Mouse (Mus musculus): ENCODE results near the gene Asxl1. TPM values are rescaled to one million over a fixed set of nuclear protein-coding genes. Genes with fewer than 3 reads are reported as not detected.

Asxl1 gene
- polyA plus RNA-seq, 1 experiment, result 15.3 TPM

DNA sequence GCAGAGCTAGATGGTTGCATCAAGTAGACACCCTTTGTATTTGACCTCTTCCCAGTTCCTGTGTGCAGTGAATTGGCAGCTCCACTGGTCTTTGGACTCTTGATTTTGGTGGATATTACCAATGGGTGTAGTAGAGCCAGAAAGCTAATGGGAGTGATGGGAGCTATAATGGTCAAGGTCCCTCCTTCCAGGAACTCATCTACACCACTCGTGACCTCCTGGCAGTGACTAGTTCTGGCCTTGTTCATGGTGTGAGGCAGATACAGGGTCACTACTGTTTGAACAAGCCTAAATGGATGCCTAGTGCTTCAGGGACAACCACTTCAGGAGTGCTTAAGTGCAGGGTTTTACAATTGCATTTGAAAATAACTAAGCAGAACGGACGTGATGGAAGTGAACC lies 58.4 kb downstream of the Asxl1 start:
- Histone ChIP-seq H3K4me1 (ENCODE audit: control insufficient read depth, insufficient read depth, low read length) (no peaks in the 10 kb centered on the region), H3K4me3 (replicated peaks; ENCODE audit: extremely low read depth, low read depth, low read length) (no peak overlapping the region)
- 71% methylated on average over 3 of the region's 3 CpGs for WGBS
- no peak for TF ChIP-seq CTCF (IDR thresholded peaks at IDR 0.05; ENCODE audit: insufficient read depth, low read length)
- no peak for TF ChIP-seq POLR2A (IDR thresholded peaks at IDR 0.05; ENCODE audit: borderline replicate concordance, extremely low read depth, low read depth, low read length)
- DNase-seq, result no peak

DNA sequence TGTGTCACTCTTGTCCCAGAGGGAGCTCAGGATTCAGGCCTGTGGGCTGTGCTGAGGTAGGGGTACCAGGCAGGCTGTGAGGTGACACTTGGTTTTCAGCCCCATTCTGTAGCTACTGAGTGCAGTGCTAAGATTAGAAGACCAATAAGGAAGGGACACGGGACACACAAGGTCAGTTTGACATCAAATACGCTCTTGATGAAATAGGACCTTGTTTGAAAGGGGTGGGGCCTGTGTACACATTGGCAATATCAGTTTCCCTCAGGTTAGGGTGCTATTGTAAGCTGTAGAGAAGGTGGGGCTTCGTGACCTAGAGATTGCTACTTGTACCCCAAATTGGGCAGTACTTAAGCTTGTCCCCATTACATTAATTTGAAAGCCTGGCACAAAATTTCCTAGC lies 59.3 kb downstream of the Asxl1 start:
- Histone ChIP-seq H3K4me1 (ENCODE audit: control insufficient read depth, insufficient read depth, low read length) (no peaks in the 10 kb centered on the region), H3K4me3 (replicated peaks; ENCODE audit: extremely low read depth, low read depth, low read length) (no peak overlapping the region)
- TF ChIP-seq POLR2A (IDR thresholded peaks at IDR 0.05; ENCODE audit: borderline replicate concordance, extremely low read depth, low read depth, low read length) (no peak), CTCF (IDR thresholded peaks at IDR 0.05; ENCODE audit: insufficient read depth, low read length) (no peak)
- WGBS, result 63% methylated on average over 3 of the region's 3 CpGs
- no peak for DNase-seq

DNA sequence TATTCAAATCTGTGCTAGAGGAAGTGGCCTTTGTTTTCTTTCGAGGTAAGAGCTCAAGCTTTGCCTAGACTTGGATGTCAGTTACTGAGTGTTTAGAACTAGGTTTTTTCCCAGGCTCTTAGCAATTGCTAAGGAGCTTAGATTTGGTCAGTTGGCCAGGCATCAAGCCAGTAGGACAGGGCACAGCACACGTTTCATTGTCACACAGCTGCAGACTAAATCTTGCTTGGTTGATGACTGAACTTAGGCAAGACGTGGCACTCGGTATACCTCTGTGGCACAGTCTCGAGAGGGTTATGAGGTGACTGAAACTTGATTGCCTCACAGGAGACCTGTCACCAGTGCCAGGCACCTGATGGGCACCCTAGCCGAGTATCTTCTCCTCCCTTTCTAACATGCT lies 61.3 kb downstream of the Asxl1 start:
- WGBS, result 54% methylated on average over 6 of the region's 6 CpGs
- no peak for DNase-seq
- TF ChIP-seq POLR2A (IDR thresholded peaks at IDR 0.05; ENCODE audit: borderline replicate concordance, extremely low read depth, low read depth, low read length) (no peak), CTCF (IDR thresholded peaks at IDR 0.05; ENCODE audit: insufficient read depth, low read length) (no peak)
- Histone ChIP-seq H3K4me3 (replicated peaks; ENCODE audit: extremely low read depth, low read depth, low read length) (no peak overlapping the region), H3K4me1 (ENCODE audit: control insufficient read depth, insufficient read depth, low read length) (no peaks in the 10 kb centered on the region)

DNA sequence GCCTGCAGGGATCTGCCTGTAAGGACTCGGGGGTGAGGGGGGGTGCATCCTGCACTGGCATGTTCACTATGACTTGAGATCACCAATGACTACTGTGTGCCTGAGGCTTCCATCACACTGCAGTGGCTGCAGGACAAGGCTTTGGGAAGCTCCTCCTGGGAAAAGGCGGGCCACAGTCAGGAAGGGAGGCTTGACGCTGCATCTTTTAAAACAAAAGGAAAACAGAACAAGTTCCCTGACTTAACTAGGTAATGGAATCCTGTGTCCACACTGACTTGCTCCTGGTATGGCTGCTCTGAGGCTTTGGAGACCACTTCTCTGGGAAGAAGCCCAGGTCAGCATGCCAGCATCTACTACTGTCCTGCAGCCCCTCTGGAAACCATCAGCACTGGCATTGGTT lies 63.3 kb downstream of the Asxl1 start:
- 45% methylated on average over 3 of the region's 3 CpGs for WGBS
- no peak for TF ChIP-seq POLR2A (IDR thresholded peaks at IDR 0.05; ENCODE audit: borderline replicate concordance, extremely low read depth, low read depth, low read length)
- no peak for TF ChIP-seq CTCF (IDR thresholded peaks at IDR 0.05; ENCODE audit: insufficient read depth, low read length)
- Histone ChIP-seq H3K4me3 (replicated peaks; ENCODE audit: extremely low read depth, low read depth, low read length) (no peak overlapping the region), H3K4me1 (ENCODE audit: control insufficient read depth, insufficient read depth, low read length) (no peaks in the 10 kb centered on the region)
- no peak for DNase-seq

DNA sequence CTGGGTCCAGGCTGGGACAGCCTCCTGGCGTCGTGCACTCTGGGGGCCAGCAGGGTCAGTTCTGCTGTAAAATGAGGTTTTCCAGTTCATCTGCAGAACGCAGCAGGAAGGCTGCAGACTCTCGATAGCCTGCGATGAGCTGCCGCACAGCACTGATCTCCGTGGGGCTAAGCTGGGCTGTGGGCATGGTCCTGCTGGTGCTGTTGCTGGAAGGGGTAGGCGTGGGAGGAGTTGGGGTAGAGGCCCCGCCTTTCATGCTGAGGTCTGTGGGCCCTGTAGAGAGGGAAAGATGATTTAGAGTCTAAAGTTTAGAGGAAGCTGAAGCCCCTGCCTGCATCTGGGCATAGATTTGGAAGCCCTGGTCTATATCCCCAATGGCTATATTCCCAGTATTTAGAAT lies 65.9 kb downstream of the Asxl1 start:
- no peak for DNase-seq
- no peak for TF ChIP-seq CTCF (IDR thresholded peaks at IDR 0.05; ENCODE audit: insufficient read depth, low read length)
- TF ChIP-seq POLR2A (IDR thresholded peaks at IDR 0.05; ENCODE audit: borderline replicate concordance, extremely low read depth, low read depth, low read length), result no peak
- no peak overlapping the region for H3K4me3 ChIP-seq (replicated peaks; ENCODE audit: extremely low read depth, low read depth, low read length)
- H3K4me1 ChIP-seq (ENCODE audit: control insufficient read depth, insufficient read depth, low read length), result no peaks in the 10 kb centered on the region
- WGBS, result 66% methylated on average over 9 of the region's 9 CpGs

DNA sequence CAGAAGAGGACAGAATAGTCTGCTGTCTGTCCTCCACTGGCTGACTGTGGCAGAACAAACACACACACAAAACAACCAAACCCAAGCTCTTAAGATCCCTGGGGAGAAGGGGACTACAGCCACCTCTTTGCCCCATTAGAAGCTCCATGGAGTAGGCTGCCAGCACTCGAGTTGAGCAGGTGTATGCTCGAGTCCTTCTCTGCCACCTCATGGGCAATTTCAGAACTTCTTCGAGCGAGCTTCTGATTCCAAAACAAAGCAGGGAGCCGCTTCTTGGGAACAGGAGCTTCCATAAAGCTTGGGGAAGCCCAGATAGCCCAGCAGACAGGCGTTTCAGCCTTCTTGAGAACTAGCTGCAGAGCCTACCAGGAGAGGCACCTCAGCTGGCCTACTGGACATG lies 66.9 kb downstream of the Asxl1 start:
- no peak overlapping the region for H3K4me3 ChIP-seq (replicated peaks; ENCODE audit: extremely low read depth, low read depth, low read length)
- no peaks in the 10 kb centered on the region for H3K4me1 ChIP-seq (ENCODE audit: control insufficient read depth, insufficient read depth, low read length)
- DNase-seq, result no peak
- no peak for TF ChIP-seq POLR2A (IDR thresholded peaks at IDR 0.05; ENCODE audit: borderline replicate concordance, extremely low read depth, low read depth, low read length)
- 58% methylated on average over 6 of the region's 6 CpGs for WGBS

DNA sequence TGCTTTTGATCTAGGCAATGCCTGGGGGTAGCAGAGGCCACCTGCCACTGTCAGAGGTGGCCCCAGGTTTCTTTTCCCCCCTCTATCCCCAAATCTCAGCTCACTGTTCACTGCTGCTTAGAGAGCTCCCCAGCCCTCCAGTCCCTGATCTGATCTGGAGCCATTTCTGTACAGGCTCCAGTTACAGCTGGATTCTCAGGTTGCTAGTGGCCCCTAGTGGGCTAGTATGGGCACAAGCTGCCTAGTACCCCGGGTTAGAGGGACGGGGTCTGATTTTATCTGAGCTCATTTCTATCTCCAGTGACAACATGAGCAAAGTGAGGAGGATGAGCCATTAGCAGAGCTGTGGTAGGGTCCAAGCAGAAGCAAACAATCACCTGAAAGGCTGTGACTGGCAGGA lies 69.0 kb downstream of the Asxl1 start:
- TF ChIP-seq CTCF (IDR thresholded peaks at IDR 0.05; ENCODE audit: insufficient read depth, low read length) (peak; percentile 58), POLR2A (IDR thresholded peaks at IDR 0.05; ENCODE audit: borderline replicate concordance, extremely low read depth, low read depth, low read length) (no peak)
- 16% methylated on average over 2 of the region's 2 CpGs for WGBS
- Histone ChIP-seq H3K4me3 (replicated peaks; ENCODE audit: extremely low read depth, low read depth, low read length) (no peak overlapping the region), H3K4me1 (ENCODE audit: control insufficient read depth, insufficient read depth, low read length) (no peaks in the 10 kb centered on the region)
- no peak for DNase-seq

DNA sequence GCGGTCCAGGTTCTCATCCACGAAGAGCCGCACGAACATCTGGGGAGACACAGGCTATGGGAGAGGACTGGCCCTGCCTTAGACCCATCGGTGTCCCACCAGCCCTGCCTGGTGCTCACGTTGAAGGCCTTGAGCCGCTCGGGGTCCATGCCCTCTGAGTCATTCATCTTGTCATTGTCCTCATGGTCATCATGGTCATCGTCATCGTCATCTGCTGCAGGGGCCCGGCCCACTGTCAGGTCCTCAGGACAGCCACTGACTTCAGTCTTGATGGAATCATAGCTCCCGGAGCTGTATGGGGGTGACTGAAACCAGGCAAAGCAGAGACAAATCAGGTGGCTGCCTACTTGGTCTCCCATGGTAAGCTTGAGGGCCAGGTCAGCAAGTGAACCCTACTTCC lies 72.2 kb downstream of the Asxl1 start:
- H3K4me1 ChIP-seq (ENCODE audit: control insufficient read depth, insufficient read depth, low read length), result no peaks in the 10 kb centered on the region
- no peak for DNase-seq
- no peak for TF ChIP-seq CTCF (IDR thresholded peaks at IDR 0.05; ENCODE audit: insufficient read depth, low read length)
- TF ChIP-seq POLR2A (IDR thresholded peaks at IDR 0.05; ENCODE audit: borderline replicate concordance, extremely low read depth, low read depth, low read length), result no peak
- WGBS, result 93% methylated on average over 12 of the region's 12 CpGs
- H3K4me3 ChIP-seq (replicated peaks; ENCODE audit: extremely low read depth, low read depth, low read length), result no peak overlapping the region

DNA sequence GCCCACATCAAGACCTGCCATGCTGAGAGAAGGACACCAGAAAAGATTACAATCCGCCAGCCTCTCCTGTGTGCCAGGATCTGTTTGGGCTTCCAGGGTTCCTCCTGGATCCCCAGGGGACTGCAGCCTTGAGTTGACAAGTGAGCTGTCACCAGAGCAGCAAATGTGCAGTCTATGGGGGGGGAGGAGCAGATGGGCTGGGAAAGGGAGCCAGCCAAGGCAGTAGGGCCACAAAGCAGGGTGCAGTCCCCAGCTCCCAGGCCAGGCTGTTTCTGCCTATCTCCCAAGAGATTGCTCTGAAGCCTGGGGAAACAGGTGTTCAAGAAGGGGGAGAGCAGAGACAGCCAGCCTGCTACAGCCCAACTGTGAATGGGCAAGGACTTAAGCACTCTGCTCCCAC lies 72.8 kb downstream of the Asxl1 start:
- Histone ChIP-seq H3K4me3 (replicated peaks; ENCODE audit: extremely low read depth, low read depth, low read length) (no peak overlapping the region), H3K4me1 (ENCODE audit: control insufficient read depth, insufficient read depth, low read length) (0 out of 2 replicates have a peak, but pooled peaks cover 2% of the 10 kb centered on the region)
- WGBS, result 93% methylated on average over 1 of the region's 1 CpGs
- no peak for DNase-seq
- TF ChIP-seq POLR2A (IDR thresholded peaks at IDR 0.05; ENCODE audit: borderline replicate concordance, extremely low read depth, low read depth, low read length) (no peak), CTCF (IDR thresholded peaks at IDR 0.05; ENCODE audit: insufficient read depth, low read length) (no peak)

DNA sequence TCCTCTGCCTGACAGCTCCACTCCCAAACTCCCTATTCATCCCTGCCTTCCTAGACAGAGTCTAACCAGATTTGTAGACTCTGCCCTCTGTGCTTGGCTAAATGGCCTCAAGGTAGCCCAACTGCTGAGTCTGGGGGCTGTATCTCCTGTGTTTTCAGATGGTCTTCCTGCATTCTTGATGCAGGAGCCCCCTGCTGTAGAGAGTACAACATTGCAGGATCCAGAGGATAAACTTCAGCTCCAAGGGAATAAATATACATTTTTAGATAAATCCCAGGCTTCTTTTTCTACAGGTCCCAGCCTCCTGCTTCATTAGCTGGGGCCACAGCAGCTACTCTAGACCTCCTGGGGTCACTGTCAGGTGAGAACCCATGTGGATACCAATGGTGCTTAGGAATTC lies 75.6 kb downstream of the Asxl1 start:
- TF ChIP-seq CTCF (IDR thresholded peaks at IDR 0.05; ENCODE audit: insufficient read depth, low read length) (no peak), POLR2A (IDR thresholded peaks at IDR 0.05; ENCODE audit: borderline replicate concordance, extremely low read depth, low read depth, low read length) (no peak)
- H3K4me1 ChIP-seq (ENCODE audit: control insufficient read depth, insufficient read depth, low read length), result peaks cover 7% of the 10 kb centered on the region; the same call in 1 of the 2 replicates
- DNase-seq, result no peak
- no peak overlapping the region for H3K4me3 ChIP-seq (replicated peaks; ENCODE audit: extremely low read depth, low read depth, low read length)

DNA sequence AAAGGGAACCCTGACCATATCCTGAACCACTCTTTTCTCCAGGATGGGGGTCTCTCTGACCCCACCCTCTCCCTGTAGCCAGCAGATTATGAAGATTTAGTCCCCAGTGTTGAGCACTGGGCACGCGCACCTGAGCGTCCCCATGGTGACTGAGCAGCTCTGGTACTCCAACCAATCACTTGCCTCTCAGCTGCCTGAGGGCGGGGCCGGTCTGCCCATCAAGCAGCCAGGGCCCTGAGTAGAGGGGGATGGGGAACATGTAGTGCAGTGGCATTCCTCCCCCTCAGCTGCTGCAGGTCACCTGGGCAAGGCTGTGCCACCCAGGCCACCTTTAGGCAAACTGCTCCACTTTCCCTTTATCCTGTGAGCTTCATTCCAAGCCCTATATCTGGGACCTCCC lies 76.4 kb downstream of the Asxl1 start:
- WGBS, result 65% methylated on average over 5 of the region's 5 CpGs
- H3K4me3 ChIP-seq (replicated peaks; ENCODE audit: extremely low read depth, low read depth, low read length), result no peak overlapping the region
- peaks cover 7% of the 10 kb centered on the region for H3K4me1 ChIP-seq (ENCODE audit: control insufficient read depth, insufficient read depth, low read length)
- no peak for DNase-seq
- TF ChIP-seq CTCF (IDR thresholded peaks at IDR 0.05; ENCODE audit: insufficient read depth, low read length), result no peak
- TF ChIP-seq POLR2A (IDR thresholded peaks at IDR 0.05; ENCODE audit: borderline replicate concordance, extremely low read depth, low read depth, low read length), result no peak
